Mouse (Mus musculus) gastrocnemius, adult 18-20 months (tissue): ENCODE data around the gene E330021D16Rik. TPM values are rescaled to one million over a fixed set of nuclear protein-coding genes. Genes with fewer than 3 reads are reported as not detected.
A peak's percentile ranks its signal among the peaks of the same experiment; 100 is the strongest.
"Not testable (repeated sequence)": the region's sequence is repeated elsewhere in the genome, so short reads cannot be mapped to it uniquely, and the experiment has no call there.

ENCODE experiments used
- DNase-seq: peaks from one replicate; pipeline ENCODE4 v3.0.0; 2021; ENCODE audit warnings: low spot score
- long read RNA-seq, 2 experiments: library from polyadenylated mRNA; stranded (forward); transcript quantifications; one replicate each; pipeline ENCODE4 v2.0.0; 2021
- total RNA-seq, 2 experiments: library from RNA; stranded (reverse); gene quantifications; 2 replicates each; pipeline ENCODE4 v1.2.3; 2021

Gene E330021D16Rik
- not detected for total RNA-seq
- long read RNA-seq, experiment 1 = 0 reads
- long read RNA-seq, experiment 2 = 0 reads

DNA sequence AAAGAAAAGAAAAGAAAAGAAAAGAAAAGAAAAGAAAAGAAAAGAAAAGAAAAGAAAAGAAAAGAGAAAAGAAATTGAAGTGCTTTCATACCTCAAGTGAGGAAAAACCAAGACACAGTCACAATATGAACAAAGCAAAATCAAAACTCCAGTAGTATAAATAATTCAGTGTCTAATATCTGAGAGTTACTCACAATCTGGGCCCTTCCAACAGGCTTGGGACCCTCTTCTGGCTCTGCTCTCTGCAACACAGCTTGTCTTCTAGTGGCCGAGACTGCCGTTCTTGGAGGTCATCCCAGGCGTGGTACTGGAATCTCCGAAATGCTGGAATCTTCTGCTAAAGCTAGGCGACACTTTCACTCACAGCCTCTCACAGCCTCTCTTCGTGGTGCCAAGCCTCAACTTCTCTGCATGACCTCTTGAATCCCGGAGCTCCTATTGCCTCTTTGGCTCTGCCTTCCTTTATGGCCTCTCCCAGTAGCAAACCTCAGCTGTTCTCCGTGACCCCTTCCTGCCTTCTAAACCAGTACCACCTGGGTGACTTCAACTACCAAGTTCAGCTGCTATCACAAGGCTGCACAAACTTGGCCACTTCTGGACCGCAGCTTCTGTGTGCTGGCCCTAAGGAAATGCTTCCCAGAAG lies at the start of gene E330021D16Rik:
Gene E330021D16Rik, minus strand, starts transcription at position 437 of the 643 bp plus-strand sequence.
- DNase-seq = no peak

DNA sequence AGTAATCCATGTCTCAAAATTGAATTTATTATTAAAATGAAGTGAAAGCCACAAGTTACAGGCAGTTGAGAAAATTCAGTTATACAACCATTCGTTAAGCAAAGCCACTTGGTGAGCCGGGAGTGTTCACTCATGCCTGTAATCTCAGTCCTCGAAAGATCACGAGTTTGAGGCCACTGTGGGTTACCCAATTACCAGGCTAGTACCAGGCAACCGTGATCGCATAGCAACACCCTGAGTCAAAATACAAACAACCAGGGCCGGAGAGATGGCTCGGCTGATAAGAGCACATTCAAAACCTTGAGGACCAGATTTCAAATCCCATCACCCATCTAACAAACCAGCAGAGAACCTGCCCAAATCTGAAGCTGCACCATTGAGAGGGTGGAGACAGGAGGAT lies 49.7 kb upstream of the E330021D16Rik start:
- no peak for DNase-seq

GRCm38 (mm10) chr6:136464121-136464621 lies 48.8 kb upstream of the E330021D16Rik start:
- DNase-seq = no peak

GRCm38 (mm10) chr6:136463491-136463890 lies 48.1 kb upstream of the E330021D16Rik start:
- DNase-seq = no peak

GRCm38 (mm10) chr6:136459156-136459555 lies 43.8 kb upstream of the E330021D16Rik start:
- DNase-seq = no peak

- no peak for DNase-seq
Measured at GRCm38 (mm10) chr6:136456302-136456701, 40.9 kb upstream of the E330021D16Rik start.

GRCm38 (mm10) chr6:136455696-136456095 lies 40.3 kb upstream of the E330021D16Rik start:
- no peak for DNase-seq

DNA sequence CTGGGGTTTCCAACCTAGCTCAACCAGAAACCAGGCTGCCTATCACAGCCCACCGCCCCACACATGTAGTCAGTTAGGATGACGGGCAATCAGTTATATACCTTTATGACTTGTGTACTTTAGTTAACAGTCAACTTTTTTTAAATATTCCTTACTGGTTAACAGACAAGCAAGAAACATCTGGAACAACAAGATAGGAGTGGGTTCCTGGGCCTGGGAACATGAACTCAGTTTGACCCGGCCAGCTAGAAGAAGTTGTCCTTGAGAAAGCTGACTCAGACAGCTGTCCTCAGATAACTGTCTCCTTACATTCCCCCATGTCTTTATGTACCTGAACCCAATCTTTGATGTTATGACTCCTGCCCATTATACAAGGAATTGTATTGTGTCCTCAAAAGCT lies 37.3 kb upstream of the E330021D16Rik start:
- no peak for DNase-seq

- DNase-seq = no peak
Measured at GRCm38 (mm10) chr6:136450863-136451262, 35.5 kb upstream of the E330021D16Rik start.

GRCm38 (mm10) chr6:136449930-136450329 lies 34.6 kb upstream of the E330021D16Rik start:
- no peak for DNase-seq

DNA sequence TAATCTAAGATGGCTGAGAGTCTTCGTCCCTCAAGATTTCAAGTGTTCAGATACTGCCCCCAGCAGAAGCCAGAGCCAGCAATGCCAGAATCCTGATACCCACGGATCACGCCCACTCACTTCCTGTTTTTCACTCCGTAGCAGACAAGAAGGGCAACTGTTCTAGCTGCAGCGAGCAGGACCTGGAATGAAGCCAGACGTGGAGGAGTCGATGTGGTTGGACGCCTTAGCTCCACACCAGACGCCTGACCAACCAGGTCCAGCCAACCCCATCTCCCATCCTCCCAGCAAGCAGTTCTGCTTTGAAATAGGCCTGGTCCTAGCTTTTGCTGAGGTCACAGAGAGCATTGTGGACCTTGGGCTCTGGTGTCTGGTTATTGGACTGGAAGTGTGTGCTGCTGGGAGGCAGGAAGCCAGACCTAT lies 33.9 kb upstream of the E330021D16Rik start:
- DNase-seq = peak; percentile 22

GRCm38 (mm10) chr6:136439205-136439604 lies 23.8 kb upstream of the E330021D16Rik start:
- not testable (repeated sequence) for DNase-seq

GRCm38 (mm10) chr6:136436151-136436550 lies 20.8 kb upstream of the E330021D16Rik start:
- DNase-seq = not testable (repeated sequence)

DNA sequence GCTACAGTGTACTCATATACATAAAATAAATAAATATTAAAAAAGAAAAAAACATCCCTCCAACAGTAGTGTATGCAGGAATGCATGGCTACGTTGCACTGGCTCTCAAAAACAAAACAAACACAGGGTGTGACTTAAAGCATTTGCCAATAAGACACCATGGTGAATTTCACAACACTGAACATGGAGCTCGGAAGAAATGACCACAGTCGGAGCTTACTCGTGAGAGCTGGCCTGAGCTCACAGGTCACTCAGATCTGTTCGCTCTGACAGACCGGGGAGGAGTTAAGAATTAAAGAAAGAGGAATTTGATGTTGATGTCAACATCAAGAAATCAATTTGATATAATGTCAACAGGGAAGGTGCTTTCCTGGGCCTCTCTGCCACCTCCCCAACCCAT lies 18.2 kb upstream of the E330021D16Rik start:
- no peak for DNase-seq

GRCm38 (mm10) chr6:136431896-136432248 lies 16.5 kb upstream of the E330021D16Rik start:
- DNase-seq = no peak

DNA sequence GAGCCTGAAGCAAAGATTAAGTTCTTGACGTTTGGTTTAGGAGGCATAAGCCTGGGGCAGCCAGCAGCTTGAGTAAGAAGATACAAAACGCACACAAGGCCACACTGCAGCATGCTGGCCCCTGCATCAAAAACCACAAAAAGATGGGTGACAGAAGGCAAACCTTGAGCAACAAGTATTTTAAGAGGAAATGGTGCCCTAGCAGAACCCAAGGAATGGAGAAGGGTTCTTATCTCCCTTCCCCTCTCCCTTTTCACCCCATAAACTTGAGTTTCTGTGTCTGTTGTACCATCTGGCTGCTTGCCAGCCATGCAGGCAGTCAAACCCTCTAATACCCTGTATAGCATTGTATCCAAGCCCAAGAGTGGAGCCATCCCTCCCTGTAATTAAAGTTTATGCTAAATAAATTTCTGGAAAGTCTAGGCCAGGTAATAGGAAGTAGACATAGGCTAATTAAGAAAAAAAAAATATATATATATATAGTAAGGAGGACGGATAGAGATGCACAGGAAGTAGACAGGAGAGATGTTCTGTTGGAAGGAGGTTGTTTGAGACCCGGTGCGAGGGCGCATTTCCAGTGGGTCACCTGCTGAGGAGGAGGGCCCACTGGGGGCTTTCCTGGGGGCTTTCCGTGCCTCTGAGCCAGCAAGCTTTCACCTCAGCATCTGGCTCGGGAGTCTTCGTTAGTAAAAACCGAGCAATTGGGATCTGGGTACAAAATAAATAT lies 16.0 kb upstream of the E330021D16Rik start:
- no peak for DNase-seq

DNA sequence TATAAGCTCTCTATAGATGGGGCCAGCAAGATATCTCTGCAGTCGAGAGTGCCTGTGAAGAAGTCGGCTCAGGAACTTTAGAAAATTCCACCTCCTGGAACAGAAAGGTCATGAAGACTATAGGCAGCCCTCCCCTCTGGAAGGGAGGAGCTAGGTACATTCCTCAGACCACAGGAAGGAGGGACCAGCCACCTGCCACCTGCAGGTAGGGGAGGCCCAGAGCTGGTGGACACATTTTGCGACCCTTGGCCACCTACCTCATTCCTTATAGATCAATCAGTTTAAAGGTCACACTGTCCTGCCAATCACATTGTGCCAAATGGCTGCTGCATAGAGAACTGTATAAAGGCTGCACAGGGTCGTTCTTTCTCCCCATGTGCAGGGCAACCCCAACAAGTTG lies 14.1 kb upstream of the E330021D16Rik start:
- DNase-seq = no peak

- no peak for DNase-seq
Measured at GRCm38 (mm10) chr6:136428412-136428811, 13.0 kb upstream of the E330021D16Rik start.

GRCm38 (mm10) chr6:136427240-136427639 lies 11.9 kb upstream of the E330021D16Rik start:
- no peak for DNase-seq

- DNase-seq = no peak
Measured at GRCm38 (mm10) chr6:136425956-136426355, 10.6 kb upstream of the E330021D16Rik start.

DNA sequence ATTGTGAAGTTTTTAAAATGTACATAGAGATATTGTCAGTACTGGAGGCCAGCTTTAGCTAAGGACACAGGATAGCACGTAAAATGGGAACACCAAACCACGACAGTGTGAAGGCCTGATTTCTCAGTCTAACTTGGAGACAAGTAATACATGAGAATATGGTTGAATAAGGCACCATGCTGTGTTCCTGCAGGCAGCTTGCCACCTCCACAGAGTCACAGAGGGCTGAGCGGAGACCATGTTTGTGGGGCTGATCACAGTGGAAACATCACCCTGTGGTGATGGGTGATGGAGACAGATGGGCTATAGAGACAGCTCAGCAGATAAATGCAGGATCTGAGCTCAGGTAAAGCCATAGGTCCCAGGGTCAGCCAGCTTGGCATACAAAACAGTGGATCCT lies 8.8 kb upstream of the E330021D16Rik start:
- no peak for DNase-seq

DNA sequence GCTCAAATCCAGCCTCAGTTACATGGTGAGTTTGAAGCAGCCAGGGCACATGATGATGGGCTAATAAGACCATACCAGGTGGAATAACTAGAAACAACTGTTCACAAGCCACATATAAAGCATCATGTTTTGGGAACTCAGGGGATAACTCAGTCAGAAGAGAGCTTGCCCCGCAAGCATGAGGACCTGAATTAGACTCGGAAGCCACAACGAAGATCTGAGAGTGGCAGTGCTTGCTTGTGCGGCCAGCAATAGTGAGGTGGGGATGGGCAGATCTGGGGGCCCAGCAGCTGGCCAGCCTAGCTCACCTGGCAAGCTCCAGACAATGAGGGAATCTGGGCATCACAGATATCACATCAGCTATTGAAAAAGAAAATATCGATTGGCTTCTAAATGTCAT lies 7.8 kb upstream of the E330021D16Rik start:
- no peak for DNase-seq
